Mouse (Mus musculus): ENCODE measurements around the gene Dcun1d1.

Gene Dcun1d1

DNA sequence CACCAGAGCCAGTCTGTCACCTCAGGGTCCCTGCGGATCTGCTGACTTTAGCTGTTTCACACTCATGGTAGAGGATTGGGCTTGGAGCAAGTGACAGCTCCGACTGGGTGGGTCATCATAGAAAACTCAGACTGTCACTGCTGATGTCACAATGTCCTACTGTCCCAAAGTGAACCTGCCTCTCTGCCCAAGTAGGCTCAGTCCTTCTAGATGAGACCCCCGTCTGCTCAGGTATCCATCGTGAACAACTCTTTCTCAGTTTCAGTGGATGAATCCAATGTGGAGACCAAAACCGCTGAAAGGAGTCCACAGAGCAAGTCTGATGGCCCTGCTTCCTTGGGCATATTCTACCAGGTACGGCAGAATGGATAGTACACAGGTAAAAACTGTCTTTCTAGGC, at the start of gene Dcun1d1:
TSS of gene Dcun1d1 (minus strand) at position 101 of the 400 bp plus-strand sequence.
- DNase-seq (ENCODE audit: low spot score), result no peak

DNA sequence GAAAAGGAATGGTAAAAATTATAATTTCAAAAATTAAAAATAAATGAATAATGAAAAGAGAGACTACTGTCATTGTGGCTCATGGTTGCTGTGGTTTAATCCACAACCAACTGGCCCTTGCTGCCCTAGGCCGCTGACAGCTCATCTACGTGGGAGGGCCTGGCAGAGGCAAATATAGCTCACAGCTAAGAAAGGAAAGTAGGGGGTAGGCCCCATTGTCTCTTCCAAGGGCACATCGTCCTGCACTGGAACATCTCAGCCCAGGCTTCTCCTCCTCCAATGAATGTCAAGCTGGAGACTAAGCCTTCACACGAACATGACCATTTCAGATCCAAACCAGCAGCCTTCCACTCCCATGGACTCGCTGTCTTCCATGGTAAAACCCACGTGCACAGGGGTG, 49.0 kb upstream of the Dcun1d1 start:
- DNase-seq (ENCODE audit: low spot score), result no peak

DNA sequence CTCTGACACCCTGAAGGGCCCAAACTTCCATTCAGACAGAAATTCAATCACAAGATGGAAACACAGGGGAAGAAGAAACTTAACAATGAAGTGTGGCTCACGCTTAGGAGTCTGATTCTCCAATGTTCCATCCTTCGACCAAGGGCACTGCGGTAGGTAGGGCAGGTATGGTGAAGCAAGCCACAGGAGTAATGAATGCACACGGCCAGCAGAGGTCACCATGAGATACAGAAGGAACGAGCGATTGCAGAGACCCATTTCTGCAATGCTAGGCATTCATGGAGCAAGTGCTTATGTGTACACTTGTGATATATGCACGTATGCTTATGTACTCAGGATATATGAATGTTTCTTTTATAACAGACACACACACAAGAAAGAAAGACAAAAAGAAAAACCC, 36.3 kb upstream of the Dcun1d1 start:
- peak; percentile 70 for DNase-seq (ENCODE audit: low spot score)

DNA sequence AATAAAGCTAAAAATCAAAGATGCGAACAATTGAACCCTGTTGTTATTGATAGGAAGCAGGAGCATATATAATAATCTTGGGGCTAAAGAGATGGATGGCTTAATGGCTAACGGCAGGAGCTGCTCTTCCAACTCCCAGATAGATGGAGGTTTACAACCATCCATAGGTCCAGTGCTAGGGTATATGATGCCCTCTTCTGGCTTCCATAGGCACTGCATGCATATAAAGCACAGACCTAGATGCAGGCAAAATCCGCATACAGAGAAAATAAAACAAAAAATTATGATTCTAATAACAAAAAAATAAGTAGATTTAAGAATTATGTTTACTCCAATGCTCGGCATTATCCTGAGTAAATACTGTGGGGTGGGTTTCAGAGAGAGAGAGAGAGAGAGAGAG, 35.7 kb upstream of the Dcun1d1 start:
- DNase-seq (ENCODE audit: low spot score), result peak; percentile 64

DNA sequence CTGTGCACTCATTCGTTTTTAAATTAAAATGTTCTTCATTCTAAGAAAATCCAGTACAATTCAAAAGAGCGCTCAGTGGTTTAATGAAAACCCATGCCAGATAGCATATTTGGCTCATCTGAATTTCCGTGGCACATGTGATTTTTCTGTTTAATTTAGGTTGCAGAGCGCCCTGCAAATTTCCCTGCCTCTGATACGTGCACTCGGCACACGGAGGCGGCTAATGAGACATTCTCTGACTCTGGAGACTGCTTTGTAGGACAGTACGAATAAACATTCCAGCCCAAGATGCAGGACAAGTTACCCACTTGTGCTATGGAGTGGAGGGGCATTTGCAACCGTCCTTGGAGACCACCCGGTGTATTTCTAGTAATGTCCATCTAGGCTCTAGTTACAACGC, 33.9 kb upstream of the Dcun1d1 start:
- DNase-seq (ENCODE audit: low spot score), result no peak

DNA sequence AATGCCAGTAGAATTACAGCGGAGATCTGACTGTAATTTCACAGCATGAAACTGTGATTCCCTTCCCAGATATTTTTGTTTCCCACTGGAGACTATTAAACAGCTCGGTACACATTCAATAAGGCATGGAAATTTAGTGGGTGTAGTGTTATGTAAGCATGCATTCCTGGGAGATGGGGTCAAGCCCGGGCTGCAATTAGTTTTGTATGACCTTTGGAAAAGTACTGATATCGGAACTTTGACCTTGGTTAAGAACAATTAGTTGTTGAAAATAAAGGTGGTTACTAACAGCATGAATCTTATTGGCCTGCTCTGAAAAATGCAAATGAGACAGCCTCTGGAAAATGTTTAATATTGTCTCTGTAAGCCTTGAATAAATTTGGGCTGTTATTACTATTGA, 33.2 kb upstream of the Dcun1d1 start:
- DNase-seq (ENCODE audit: low spot score), result no peak

DNA sequence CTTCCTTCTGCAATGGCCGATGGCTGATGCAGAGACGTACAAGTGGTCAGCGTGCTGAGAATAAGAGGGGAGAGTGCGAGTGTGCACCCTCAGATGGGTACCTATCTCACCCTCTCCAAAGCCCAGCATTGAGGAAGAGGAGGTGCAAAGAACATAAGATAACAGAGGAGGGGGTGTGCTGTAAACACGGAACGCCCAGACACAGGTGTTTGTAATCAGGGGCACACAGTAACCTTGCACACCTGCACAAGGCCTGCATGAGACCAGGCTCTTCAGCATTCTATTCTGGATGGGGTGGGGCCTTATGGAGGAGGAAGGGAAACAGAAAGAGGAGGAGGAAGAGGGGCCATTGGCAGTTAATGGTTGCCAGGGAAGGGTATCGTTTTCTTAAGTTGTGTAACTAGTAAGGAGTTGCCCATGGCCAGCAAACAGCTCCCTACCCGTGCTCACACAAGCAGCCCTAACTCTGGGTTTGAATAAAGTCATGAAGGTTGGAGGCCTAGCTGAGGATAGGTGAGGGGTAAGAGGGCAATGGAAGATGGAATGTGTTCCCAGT, 30.2 kb upstream of the Dcun1d1 start:
- no peak for DNase-seq (ENCODE audit: low spot score)

DNA sequence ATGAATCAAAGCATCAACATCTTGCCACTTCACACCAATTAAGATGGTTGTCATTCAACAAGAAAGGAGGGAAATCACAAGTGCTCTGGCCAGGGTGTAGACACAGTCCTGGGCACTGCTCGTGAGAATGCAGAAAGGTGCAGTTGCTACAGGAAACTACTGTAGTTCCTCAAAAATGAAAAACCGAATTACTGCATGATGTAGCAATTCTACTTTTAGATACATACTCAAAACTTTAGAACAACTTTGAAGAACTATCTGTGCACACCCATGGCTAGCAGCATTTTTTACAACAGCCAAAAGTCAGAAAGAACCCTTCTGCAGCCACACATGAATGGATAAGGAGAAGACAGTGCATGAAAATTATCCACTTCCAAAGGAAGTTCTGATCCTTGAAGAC, 29.2 kb upstream of the Dcun1d1 start:
- DNase-seq (ENCODE audit: low spot score), result no peak

DNA sequence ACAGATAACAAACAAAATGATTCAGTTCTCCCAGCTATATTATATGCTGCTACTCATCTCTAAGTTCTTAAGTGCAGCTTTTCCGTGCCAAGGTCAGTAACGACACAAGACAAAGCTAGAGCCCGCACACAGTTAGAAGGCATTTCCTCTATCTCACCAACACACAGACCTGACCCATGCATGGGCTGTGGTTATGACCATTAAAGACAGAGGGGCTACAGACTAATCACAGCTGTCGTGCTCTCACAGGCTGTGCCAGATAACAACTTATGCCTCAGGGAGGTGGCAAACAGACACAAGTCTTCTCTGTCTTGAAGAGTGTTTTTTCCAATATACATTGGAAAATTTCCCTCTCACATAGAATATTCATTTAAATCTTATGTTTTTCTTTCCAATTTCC, 27.7 kb upstream of the Dcun1d1 start:
- DNase-seq (ENCODE audit: low spot score), result no peak

DNA sequence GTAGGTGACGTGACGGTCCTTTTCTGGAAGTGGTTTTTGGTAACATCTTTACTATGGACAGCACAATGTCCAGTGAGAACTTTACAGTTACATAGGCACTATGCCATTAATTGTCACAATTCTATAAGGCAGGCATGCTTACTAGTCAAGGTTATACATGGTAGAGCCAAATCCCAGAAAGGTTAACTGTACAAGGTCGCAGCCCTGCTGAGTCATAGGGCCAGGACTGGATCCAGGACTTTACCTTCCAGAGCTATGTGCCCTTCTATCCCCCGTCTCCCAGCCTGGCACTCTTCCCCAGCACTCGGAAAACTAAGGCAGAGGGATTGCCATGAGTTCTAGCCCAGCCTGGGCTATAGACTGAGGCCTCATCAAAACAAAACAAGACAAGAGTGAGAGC, 26.7 kb upstream of the Dcun1d1 start:
- DNase-seq (ENCODE audit: low spot score), result no peak

DNA sequence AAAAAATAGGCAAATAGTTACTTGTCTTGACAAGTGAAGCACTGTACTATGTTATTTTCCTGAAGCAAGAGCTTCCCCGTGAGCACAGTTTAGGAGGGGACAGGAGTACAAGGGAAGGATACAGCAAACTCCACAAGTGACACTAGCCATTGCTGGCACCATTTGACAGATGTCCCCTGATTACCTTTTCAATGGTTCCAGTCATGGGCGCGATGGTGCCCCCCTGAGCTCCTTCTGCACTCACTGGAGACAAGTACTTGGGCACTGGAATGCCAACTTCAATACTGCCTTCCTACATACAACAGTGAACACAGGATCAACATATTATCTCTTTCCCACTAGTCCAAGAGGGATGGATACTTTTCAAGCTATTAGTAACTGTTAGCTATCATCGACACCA, 26.2 kb upstream of the Dcun1d1 start:
- DNase-seq (ENCODE audit: low spot score), result no peak

DNA sequence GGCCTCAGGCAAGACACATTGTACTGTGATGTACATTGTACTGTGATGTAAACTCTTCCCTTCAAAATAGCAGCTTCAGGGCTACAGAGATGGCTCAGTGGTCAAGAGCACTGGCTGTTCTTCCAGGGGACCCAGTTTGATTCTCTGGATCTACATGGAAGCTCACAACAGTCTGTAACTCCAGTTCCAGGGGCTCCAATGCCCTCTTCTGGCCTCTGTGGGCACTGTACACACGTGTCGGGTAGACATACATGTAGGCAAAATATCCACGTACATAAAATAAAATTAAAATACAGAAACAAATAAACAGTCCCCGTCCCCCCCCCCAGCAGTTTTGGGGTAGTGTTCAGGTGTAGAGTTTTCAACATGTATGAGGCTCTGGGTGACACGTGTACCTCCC, 25.7 kb upstream of the Dcun1d1 start:
- DNase-seq (ENCODE audit: low spot score), result no peak

DNA sequence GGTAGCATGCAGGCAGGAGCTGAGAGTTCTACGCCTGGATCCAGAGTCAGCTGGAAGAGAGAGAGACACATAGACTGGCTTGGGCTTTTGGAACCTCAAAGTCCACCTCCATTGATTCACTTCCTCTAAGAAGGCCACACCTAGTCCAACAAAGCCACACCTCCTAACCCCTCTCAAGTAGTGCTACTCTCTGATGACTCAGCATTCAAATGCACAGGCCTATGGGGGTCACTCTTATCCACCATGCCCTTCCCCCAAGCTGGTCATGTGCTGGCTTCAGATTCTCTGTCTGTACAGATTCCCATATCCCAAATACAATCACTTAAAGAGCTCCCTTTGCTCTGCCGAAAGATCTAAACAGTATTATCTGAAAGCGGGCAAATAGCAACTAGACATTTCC, 20.0 kb upstream of the Dcun1d1 start:
- no peak for DNase-seq (ENCODE audit: low spot score)

DNA sequence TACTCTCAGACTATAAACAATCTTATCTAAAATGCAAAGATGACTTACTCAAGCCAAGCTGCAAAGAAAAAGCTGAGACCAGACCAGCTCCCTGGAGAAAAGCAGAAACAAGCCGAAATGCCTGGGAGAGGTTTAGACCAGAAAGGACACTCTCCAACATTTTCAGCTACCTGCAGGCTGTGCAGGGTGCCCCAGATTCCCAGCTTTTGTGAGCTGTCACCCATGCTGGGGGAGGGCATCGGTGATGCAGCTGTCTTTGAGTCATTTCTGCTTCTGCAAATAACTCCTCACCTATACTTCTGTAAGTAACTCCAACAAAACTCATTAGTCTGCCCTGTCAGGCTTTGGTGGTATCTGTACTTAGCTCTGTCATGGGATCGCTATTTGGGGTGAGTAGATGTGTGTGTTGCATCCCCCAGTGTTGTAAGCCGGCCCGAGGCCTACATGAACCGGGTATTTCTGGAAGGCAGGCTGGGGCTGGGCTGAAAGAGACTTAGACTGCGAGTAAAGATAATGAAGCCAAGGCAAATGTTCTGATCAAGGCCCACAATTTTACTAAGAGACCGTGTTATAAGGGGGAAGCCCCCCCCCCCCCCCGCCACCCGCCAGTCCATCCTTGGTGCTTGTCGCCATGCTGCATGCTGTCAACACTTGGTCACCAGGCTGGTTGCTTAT, 17.8 kb upstream of the Dcun1d1 start:
- DNase-seq (ENCODE audit: low spot score), result no peak

DNA sequence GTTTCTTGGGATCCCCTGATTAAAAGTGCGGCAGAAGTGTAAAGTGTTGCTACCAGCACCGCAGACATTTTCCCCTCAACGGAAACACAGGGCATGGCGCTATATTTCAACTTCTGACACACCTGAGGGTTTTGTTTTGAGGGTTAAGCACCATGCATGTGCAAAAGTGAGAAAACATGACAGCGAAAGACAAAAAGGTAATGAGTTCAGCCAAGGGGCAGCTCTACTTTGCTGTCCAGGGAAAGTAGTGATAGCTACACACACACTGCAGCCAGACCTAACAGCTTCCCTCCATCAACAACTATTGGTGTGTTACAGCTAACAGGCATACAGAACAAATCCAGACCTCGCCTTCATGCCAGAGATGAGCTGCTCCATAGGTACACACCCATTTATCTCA, 16.6 kb upstream of the Dcun1d1 start:
- no peak for DNase-seq (ENCODE audit: low spot score)

DNA sequence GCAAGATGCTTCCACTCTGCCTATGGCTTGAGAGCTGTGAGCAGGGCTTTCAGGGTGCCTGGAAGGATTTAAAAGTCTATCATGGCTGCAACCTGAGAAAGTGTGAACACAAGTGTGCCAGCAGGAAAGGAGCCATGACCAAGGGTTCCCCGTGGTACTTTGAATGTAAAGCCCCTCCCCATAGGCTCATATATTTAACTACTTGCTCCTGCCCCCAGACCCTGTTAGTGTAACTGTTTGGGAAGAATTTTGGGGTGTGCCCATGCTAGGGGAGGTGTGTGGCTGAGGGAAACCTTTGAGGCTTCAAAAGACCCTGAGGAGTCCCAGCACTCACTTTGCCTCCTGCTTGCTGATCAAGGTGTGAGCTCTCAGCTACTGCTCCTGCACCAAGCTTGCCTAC, 15.9 kb upstream of the Dcun1d1 start:
- no peak for DNase-seq (ENCODE audit: low spot score)

DNA sequence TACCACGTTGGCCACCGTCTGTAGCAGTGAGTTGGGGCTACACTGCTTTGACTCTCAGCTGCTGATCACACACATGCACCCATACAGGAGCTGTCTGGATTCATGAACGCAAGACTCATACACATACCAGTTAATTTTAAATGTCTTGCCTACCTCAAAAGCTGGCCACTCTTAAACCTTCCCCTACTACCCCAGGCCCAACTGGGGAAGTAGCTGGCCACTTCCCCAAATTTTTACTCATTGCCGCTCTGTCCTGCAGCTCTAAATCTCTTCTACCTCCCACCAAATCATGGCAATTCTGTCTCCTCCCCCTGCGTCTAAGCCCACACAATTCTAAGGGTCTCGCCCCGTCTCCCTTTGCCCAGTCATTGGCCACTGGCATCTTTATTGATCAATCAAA, 11.0 kb upstream of the Dcun1d1 start:
- DNase-seq (ENCODE audit: low spot score), result no peak

DNA sequence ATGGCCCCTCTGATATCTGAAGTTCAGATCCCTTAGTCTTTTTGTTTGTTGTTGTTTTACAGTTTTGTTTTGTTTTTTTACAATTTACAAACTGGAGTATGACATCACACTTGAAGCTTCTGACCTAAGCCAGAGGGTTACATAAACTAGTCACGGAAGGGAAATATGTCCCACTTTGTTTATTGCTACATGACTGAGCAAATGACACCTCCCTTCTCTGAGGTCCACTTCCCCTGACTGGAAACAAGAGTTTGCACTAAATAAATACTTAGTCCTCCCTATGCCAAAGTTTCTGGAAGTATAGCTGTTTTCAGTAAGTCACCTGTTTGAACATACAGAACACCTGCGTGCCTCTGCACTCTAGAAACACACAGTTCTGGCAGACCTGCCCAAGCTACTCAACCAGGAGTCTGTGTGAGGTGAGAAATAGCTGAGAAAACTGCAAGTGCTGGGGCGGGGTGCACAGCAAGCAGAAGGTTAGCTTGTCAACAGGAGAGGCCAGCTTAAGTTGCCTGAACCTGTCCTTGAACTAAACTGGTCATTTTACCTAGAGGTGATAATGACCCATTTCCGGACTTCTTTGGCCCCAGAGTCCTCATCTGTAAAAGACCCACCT, 3.4 kb upstream of the Dcun1d1 start:
- DNase-seq (ENCODE audit: low spot score), result no peak

DNA sequence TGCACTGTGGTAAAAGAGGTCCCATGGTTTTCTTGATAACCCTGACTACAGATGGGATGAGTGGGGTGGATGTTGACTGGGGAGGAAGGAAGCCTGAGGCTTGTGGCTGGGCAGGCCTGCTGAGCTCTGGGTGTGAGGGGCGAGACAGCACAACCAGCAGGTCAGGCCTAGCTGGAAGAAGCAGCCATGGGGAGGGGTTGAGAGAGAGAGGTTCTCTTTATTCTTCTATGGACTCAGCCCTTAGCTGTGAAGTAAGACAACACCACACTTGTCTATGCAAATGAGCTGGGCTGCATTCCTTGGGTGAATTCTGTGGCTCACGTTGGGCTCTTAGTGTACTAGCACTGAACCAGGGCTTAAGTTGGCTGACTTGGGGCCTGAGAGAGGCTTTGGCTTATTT, 2.8 kb upstream of the Dcun1d1 start:
- DNase-seq (ENCODE audit: low spot score), result no peak

DNA sequence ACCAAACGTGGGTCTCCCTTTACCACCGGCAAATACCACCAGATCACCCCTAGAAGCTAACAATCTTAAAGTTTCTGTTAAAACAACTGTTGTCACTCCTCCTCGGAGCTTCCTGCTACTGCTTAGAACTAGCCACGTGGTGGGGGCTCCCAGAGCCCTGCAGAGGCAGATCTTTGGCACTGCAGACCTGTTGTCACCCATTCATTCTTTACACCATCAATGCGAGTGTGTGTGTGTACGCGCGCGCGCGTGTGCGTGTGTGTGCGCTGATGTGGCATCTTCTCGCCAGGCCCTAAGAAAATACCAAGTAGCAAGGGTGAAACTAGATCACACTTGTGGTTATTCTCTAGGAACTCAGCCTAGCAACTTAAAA, 3.9 kb downstream of the Dcun1d1 start:
- DNase-seq (ENCODE audit: low spot score), result peak; percentile 65

DNA sequence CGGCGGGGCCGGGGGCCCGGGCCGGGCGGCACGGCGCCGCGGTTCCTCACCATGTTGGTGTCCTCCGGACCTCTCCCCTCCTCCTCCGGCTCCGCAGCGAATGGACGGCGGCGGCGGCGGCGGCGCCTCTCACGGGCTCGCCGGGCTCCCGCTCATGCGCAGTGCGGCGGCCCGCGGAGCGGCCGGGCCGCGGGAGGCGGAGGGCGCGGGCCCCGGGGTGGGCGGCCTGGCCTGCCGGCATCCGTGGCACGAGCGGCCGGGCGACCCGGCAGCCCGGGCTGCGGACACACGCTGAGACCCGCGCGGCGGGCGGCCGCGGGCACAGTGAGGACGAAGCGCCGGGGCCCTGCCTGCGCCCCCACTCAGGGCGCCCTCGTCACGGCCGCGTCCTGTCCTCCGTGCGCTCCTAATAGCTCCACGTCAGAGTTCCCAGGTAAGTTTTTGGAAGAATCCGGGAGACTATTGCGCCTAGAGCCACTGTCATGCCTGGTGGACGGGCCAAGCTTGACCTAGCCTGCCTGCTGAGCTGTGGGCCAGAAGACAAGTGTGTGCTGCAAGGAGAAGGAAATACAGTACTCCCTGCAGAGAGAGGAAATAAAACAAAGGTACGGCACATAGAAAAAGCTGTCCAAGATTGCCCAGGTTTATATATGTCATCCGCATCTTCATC, 4.4 kb downstream of the Dcun1d1 start:
- peak; percentile 78 for DNase-seq (ENCODE audit: low spot score)

DNA sequence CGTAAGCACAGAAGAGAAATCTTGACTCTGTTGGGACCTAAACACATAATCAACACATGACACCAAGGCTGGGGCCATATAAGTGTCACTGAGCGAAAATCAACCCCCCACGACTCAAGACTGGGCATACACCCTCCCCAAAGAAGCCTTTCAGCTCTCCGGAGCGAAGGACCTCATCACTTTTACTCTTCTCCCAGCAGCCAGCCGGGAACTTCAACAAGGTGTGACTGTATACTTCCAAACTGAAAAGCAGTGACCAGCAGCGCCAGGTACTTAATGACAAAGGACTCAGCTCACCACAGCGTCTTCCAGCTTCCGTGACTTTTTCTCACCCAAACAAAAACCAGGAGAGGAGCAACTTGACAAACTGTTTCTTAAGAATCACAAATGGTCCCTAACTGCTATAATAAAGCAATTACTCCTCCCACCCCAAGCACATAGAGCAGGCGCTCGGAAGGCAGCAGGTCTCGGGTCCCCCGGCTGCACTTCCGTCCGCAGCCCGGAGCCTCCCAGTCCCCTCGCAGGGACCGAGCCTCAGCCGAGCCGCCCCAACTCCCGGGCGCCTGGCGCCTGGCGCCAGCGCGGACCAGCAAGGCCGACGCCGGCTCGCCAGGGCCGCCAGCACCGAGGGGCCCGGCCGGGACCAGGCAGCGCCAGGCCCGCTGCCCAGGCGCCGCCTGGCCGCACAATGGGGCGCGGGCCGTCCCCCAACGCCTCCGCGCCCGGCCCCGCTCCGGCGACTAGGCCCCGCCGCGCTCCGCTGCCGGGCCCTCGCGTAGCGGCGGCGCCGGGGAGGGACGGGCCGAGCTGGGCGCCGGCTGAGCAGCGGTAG, 5.1 kb downstream of the Dcun1d1 start:
- peak; percentile 55 for DNase-seq (ENCODE audit: low spot score)

DNA sequence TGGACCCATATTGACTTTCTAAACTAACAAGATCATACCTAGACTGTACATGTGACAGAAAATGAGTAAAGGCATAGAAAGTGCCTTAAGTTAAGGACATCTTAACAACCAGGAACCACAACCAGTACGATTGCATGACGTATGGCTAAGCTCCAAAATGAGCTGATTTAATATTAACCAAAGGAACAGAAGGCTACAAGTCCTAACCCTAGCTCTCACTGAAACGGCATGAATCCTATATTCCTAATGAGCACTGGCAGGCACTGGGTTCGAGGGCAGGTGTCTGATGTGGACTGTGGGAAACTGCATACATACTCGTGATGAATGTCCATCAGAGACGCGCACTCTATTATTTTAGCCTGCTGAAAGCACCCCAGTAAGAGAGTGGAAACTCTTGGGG, 5.9 kb downstream of the Dcun1d1 start:
- peak; percentile 9 for DNase-seq (ENCODE audit: low spot score)
